Mouse (Mus musculus) erythroid progenitor cell, adult 5-6 weeks (primary cell): ENCODE data around the gene Hibadh. TPM values are rescaled to one million over a fixed set of nuclear protein-coding genes. Genes with fewer than 3 reads are reported as not detected.

Experiments used
- ATAC-seq: replicated peaks from 2 replicates; pipeline ENCODE4 v1.8.0; 2016; ENCODE audit warnings: moderate number of reproducible peaks, mild to moderate bottlenecking, moderate TSS enrichment, inconsistent platforms; ENCODE audit not compliant: poor library complexity, low FRiP score, severe bottlenecking
- total RNA-seq, 2 experiments: library from RNA; stranded (forward) in 1 of 2; stranded (reverse) in 1 of 2; fragments of 150-400 nt in 1 of 2; fragments of 186-747, 209-891 nt in 1 of 2; gene quantifications; 2 replicates each; pipeline versions ENCODE4 v1.2.3 to v1.2.4; 2015 to 2017; ENCODE audit warnings: low replicate concordance in 2 of 2

The Hibadh gene
- total RNA-seq, 2 experiments from 2014 or later = 10.7 to 26.4 TPM

DNA sequence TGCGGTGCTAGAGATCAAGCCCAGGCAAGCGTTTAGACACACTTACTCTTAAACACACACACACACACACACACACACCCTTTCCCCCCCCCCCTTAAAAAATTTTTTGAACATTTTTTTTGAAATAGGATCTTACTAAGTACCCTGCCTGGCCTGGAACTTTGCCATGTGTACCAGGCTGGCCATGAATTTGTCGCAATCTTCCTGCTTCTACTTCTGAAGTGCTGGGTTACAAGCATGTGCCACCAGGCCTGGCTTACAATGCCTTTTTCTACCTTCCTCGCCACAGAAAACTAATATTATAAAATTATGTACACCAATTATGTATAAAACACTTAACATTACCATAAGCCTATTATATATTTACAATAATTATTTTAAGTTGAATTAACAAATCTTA, 59.1 kb downstream of the Hibadh start:
- ATAC-seq = no peak

DNA sequence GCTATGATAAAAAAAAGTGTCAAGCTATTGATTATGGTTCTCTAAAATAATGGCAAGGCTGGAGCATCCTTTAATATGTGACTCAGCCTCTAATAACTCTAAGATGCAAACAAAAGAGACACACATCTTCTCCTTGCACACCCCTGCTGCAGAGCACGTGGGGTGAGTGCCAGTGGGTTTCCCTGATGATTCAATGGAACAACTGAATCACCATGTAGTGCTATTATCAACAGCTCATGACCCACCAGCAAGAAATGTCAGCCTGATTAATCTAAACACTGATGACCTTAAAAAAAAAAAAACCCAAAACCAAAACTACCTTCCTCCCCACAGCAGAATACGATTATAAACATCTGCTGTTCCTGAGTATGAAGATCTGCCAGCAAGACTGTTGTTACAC, 61.9 kb downstream of the Hibadh start:
- ATAC-seq = no peak

DNA sequence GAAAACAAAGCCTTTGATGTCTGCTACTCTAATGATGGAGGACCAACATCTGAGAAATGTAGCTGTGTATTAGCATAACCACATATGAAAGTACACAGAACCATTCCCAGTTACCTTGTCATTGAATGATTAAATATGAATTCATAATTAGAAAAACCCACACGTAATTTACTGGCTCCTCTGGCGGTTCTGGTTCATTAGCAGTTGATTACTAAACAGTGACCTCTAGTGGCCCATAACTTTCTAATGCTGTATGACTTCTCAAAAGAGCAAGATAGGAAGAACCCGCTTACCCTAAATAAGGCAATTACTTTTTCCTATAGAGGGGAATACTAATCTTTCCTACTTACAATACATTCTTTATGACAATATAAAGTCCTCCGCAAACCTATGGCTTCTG, 62.9 kb downstream of the Hibadh start:
- ATAC-seq = no peak

DNA sequence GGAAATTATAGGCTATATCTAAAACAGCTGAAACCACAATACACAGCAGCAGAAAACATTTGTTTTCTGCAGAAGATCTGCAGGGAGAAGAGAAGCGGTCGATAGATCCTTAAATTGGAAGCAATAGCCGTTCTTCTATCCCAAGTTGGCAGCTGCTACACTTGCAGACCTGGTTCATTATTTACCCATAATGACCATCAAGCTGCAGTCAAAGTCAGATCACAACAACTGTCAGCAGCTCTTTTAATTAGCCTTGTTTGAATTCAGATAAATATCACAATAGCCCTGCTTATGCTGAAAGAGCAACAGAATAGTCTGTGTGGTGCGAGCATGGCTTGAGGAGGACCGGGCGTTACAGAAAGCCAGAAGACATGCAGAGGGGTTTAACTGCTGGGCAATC, 71.5 kb downstream of the Hibadh start:
- ATAC-seq = no peak

DNA sequence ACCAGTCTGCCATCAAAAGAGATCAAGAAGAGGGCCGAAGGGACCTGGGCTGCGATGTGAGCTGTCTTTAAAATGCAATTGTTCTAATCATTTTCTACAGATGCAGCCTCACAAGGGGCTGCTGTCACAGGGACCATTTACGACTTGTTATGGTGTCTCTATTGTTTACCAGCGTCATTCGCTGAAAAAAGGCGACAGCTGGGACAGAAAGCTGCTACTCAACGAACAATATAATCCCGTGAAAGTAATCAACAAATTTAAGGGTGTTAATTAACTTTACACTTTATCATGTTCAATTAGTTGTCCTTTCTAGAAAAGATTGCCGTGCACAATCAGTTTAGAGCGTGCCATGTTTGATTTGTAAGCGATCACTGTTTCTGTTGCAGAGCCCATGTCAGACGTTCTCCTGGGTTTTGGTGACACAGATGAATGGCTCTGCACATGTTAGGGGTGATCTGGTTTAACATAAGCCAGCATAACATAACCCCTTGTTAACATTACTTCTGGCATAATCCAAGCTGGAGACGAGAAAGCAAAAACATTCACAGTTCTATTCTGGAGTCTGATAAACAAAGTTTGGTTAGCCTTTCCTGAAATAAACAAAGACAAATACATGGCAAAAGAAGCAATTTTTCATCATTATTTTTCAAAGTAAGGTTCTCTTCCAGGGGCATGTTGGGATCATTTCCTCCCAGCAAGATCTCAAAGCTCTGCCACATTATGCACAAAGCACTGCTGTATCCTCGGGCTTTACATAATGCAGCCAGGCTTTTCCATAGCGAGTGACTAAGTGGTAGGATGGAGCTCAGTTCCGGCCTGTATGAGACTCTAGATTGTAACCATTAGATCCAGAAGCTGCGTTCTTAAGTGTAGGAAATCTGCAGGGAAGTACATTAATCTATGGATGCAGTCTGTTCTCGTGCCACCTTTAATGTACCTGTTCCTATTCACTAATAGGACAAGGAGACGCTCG, 72.6 kb downstream of the Hibadh start:
- ATAC-seq = no peak

DNA sequence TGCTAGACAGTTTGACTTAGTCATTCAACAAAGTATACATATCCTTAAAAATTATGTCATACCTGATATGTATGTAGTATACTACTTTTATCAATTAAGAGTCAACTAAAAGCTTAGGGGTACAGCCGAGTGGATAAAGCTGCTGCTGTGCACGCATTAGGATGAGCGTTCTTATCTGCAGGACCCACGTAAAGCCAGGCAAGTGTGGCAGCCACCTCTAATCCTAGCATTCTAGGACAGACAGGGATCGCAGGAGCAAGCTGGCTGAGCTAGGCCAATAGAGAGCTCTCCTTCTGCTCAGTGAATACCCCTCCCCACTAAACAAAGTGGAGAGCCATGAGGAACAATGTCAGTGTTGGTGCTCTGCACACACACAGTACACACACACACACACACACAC, 75.0 kb downstream of the Hibadh start:
- no peak for ATAC-seq

DNA sequence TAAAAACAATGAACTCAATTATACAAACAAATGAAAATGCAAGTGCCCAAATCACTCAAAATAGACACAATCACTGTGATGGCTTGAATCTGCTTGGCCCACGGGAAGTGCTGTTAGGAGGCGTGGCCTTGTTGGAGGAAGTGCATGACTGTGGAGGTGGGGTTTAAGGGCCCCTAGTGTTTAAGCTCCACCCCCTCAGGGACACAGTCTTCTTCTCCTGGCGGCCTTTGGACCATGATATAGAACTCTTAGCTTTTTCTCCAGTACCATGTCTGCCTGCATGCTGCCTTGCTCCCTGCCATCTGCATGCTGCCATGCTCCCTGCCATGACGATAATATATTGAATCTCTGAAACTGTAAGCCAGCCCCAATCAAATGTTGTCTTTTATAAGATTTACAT, 77.2 kb downstream of the Hibadh start:
- no peak for ATAC-seq

DNA sequence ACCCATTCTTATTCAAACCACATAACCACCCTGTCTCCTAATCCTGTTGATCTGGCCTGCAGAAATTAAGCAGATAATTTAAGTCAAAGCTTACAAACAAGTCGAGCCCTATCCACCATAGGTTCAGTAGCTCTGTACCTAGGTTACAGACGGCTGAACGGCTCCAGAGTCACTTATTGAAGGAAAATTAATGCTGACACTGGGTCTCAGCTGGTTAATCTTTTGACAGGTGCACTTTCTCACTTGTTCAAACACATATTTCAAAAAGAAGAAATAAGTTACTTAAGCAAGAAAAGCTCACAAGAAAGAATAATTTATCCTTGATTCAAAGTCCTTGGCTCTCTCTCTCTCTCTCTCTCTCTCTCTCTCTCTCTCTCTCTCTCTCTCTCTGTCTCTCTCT, 81.1 kb downstream of the Hibadh start:
- no peak for ATAC-seq

DNA sequence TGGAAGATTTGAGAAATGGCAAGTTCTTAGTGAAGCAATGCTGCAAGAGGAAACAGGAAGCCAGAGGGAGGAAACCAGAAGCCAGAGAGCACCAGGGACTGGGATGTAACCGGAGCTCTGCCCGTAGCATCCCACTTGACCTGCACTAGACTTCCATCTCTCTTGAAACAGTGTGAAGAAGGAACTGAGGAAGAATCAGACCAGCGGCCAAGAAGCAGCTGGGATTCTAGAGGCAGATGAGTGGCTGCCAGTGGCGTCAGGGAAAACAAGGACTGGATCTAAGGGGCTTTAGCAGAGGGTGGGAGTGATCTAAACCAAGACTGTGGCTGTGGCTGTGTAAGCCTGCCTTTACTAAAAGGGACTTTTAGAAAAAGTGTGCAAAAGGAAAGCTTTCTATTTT, 95.8 kb downstream of the Hibadh start:
- no peak for ATAC-seq

DNA sequence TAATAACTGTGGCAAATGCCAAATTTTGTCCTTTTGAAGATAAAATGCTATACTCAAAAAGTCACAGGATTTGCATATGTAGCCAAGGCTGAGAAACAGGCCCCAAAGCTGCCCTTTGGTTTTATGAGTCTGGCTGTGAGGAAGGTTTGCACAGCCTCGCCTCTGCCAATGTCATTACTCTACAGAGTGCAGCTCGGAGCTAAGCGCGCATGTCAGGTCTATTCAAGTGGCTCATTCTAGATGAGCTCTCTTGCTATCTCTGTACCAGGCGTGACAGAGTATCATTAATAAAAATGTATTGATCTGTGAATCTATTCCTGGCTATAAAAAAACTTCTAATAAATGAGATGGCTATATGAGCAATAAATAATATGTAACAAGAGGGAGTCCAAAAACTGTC, 97.7 kb downstream of the Hibadh start:
- ATAC-seq = no peak

DNA sequence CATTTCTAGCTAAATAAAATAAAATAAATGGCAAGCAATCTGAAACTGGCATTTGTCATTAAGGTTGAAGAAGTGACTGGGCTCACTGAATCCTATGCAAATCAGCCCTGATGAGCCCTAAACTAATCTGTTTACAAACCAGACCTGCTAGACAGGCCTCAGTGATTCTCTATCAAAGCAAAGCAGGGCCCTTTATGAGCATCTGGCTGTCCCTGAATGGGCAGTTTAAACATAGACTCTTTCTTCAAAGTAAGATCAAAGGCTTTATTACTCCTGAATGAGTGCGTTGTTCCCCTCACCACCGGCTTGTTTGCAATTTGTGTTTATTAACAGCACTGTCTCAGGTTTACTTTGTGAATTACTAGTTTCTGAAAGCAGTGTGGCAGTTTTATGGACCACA, 100.3 kb downstream of the Hibadh start:
- ATAC-seq = no peak

DNA sequence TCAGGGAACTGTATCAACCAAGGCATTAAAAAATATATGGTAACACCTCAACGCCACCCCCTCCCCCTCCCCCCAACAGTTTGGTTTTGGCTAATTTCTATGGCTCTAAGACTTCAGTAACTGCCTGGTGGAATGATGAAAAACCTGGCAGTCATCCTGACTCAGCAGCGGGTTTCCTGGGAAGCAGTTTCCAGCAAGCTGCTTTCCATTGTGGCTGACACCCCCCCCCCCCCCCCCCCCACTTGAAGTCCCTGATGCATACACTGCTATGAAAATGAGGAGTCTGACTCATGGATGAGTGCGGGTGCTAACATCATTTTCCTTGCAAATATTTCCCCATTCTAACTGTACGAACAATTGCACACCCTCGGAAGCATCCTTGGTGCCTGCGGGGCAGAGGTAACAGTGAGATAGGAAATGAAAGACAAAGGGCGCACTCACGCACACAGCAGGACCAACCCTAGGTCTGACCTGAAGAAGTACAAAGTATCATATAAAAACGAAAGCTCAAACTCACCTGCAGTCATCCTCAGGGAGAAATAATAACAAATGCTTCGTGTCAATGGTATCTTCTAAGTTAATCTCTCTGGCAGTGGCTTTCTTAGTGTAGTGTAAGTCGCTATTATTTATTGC, 105.0 kb downstream of the Hibadh start:
- no peak for ATAC-seq

DNA sequence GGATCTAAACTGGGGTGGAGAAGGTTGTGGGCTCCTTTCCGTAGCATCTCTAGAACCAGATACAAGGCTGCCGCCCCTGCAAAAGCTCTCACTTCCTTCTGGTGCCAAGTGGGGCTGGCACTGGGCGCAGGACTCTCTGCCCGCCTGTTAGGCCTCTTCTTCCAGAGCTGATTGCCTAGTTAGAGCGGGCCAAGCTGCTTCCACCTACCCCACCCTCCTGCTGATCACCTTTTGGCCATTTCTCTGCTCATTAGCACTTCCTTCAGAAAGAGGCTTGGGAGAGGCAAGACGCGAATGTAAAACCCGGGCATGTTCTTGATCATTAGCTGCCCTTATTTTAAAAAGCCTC, 108.1 kb downstream of the Hibadh start:
- no peak for ATAC-seq

DNA sequence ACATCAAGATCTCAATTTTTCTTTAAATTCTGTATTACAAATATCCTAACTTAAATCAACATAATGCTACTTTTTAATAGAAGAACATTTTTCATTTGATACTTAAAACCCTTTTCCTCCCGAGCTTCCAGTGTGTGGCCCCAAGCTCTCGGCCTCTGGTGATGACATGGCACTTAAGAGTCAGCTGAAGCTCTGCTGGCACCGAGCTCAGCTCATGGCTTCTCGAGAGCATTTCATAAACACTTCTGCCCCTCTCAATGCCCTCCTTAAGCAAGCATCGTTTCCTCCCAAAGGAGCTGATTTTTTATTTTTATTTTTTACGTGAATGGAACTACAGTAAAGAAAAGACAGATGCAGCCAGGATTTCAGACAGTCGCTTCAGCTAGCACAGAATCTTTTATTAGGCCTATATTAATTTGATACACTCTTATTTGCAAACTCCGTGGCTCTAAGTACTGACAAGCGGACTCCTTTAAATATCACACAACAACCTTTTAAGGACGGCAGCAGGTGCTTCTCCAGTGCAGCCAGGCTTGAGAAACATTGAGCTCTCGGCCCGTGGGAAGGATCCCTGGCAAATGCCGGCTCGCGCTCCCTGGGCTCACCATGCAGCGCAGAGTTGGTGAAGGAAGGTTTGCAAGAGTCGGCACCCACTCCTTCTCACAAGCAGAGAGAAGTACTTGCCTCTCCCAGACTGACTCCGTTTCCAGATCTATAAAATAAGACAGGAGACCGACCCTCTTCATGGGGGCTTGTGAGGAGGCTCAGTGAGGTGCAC, 108.6 kb downstream of the Hibadh start:
- no peak for ATAC-seq

DNA sequence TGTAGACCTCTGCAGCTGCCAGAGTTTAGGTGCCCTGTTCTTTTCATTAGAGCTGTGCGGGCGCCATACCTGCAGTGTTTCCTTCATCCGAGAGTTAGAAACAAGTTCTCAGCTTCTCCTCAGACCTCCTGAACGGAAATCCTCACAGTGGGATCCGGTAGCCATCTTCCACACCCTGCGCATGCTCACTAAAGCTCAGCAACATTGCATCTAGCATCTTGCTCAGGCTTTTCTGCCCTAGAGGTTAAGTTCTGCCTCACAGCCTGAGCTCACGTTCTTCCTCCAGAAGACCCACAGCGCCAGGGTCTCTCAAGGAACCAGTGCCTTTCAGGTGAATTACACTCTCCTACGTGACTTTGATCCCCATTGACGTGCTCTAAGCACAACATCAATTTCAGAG, 109.3 kb downstream of the Hibadh start:
- ATAC-seq = no peak

DNA sequence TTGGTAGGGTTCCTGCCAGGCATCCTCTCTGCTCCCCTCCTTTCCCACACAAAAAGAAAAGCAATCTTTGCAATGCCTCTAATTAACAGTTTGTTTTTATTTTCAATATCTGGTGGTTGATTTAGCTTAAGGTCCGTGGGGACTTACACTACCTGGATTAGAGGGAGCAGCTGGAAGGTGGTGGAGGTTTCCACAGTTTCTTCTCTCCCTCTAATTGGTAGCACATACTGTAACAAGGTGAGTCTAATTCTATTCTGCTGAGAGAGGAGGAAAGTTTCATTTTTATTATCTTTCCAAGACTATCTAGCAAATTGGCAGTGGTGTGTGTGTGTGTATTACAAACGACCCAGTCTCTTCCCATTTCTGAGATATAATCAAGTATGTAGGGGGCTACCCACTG, 116.0 kb downstream of the Hibadh start:
- ATAC-seq = no peak

DNA sequence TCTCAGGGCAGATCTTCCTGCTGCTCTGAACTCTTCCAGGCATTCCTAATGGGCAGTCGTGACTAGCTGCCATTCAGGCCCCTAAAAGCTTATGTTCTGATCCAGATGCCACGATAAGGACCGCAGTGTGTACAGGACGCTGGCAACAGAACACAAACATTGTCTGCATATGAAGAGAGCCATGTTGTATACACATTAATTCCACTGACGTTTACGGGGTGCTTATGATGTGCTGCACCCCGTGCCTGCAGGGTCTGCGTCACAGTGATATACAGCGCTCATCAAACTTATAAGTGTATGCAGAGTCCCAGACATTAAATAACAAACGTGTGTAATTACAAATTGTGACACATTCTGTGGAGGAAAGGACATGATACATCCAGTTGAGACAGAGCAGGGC, 121.5 kb downstream of the Hibadh start:
- no peak for ATAC-seq

DNA sequence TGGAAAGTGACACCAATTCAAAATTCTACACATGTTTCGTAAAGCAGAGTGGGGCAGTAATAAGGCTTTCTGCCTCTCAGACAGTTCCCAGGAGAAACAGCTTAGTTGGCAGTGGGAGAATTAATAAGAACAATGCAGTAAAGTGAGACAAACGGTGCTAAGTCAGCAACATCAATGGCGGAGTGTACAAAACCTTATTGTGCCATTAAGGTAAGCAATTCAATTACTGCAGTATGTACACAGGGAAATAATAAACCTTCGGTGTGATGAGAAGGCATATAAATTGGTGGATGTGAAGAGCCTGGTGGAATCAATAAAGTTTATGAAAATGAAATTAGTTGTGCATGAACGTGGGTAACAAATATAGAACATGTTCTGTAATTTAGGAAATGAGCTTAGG, 122.9 kb downstream of the Hibadh start:
- no peak for ATAC-seq

DNA sequence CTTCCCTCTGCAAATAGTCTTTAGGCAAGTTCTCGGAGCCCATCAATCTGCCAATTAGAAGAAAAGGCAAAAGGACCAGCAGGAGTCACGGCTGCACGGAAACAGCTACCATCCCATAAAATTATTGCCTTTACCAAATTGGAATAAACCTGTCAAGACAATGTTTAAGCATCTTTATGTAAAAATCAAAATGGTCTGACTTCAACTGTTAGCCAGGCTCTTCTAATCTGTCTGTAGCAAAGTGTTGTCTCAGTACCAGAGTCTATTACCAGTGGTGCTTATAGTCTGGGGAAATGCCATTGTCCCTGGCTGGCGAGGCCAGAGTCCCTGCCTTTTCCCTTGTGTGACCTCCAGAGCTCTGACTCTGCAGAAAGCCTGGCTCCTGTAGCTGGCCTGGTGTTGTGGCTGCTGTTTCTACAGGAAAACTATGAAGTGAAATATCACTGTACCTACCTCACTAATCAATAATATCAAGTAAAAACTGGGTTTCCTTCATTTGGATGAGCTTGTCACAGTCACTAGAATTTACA, 126.2 kb downstream of the Hibadh start:
- ATAC-seq = no peak

DNA sequence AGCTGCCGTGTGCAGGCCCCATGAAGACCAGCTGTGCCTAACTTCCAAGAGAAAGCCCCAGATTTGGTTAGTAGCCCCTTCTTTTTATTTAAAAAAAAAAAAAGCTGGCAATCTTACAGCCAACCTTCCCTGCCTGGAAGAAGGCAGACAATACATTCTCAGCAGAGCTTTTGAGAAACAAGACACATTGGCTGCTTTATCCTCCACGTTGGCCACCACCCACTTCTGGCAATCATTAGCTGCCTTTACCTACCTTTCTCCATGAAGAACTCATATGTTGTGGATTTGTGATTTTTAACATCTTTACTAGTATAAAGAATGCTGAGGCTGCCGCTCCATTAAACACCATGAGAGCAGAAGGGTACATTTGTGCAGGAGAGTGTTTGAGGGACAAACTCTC, 131.4 kb downstream of the Hibadh start:
- no peak for ATAC-seq

DNA sequence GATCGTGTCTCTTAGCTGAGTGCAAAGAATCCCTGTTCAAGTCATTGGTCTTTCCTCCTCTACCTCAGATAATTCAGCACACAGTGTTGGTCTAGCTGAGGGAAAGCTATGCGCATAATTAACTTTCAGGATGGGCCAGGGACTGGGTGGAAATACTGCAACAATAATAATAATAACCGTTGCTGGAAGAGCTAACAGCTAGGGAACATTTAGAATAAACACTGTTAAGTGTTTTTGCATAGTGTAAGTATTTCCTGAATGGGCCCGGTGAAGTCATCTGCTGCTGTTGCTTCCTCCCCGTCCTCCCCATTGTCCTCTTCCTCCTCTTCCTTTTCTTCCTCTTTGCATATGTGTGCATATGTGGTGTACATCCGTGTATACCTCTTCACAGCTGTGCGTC, 132.2 kb downstream of the Hibadh start:
- ATAC-seq = no peak
